Mouse (Mus musculus) cerebellum, postnatal 14 days (tissue): ENCODE data around the gene Mrc2.

Source experiments
- DNase-seq, 2 experiments: peaks; one replicate each; pipeline ENCODE4 v3.0.0; 2021; ENCODE audit warnings: mixed read lengths in 2 of 2

Gene Mrc2

GRCm38 (mm10) chr11:105352152-105352551 is 59.7 kb downstream of the Mrc2 start:
- DNase-seq, result peak in 1 of 2 experiments; percentile 19

GRCm38 (mm10) chr11:105352954-105353890 is 60.8 kb downstream of the Mrc2 start:
- peak; percentile 100 for DNase-seq

- no peak for DNase-seq
These were observed 61.4 kb downstream of the Mrc2 start for GRCm38 (mm10) chr11:105353891-105354280.

- DNase-seq, result no peak
These were observed 63.9 kb downstream of the Mrc2 start for GRCm38 (mm10) chr11:105356301-105356700.

- DNase-seq, result peak; percentile 80 to 87
These were observed 69.8 kb downstream of the Mrc2 start for GRCm38 (mm10) chr11:105362041-105362765.

- DNase-seq, result peak; percentile 91
These were observed 70.6 kb downstream of the Mrc2 start for GRCm38 (mm10) chr11:105362946-105363597.

- DNase-seq, result no peak
These were observed 71.3 kb downstream of the Mrc2 start for GRCm38 (mm10) chr11:105363598-105364385.

GRCm38 (mm10) chr11:105364386-105365065 is 72.1 kb downstream of the Mrc2 start:
- DNase-seq, result peak in 1 of 2 experiments; percentile 24

GRCm38 (mm10) chr11:105365611-105366010 is 73.2 kb downstream of the Mrc2 start:
- DNase-seq, result no peak

- DNase-seq, result no peak
These were observed 73.6 kb downstream of the Mrc2 start for GRCm38 (mm10) chr11:105366051-105366450.

- DNase-seq, result no peak
These were observed 74.7 kb downstream of the Mrc2 start for GRCm38 (mm10) chr11:105367163-105367562.

- no peak for DNase-seq
These were observed 76.4 kb downstream of the Mrc2 start for GRCm38 (mm10) chr11:105368833-105369232.

- DNase-seq, result no peak
These were observed 77.3 kb downstream of the Mrc2 start for GRCm38 (mm10) chr11:105369526-105370386.

GRCm38 (mm10) chr11:105371818-105372217 is 79.4 kb downstream of the Mrc2 start:
- DNase-seq, result no peak

- no peak for DNase-seq
These were observed 81.4 kb downstream of the Mrc2 start for GRCm38 (mm10) chr11:105373881-105374280.

- DNase-seq, result no peak
These were observed 82.2 kb downstream of the Mrc2 start for GRCm38 (mm10) chr11:105374526-105375175.

GRCm38 (mm10) chr11:105375821-105376235 is 83.4 kb downstream of the Mrc2 start:
- DNase-seq, result peak; percentile 64 to 73

GRCm38 (mm10) chr11:105385266-105385665 is 92.8 kb downstream of the Mrc2 start:
- DNase-seq, result no peak

- no peak for DNase-seq
These were observed 96.2 kb downstream of the Mrc2 start for GRCm38 (mm10) chr11:105388636-105389035.

- no peak for DNase-seq
These were observed 97.8 kb downstream of the Mrc2 start for GRCm38 (mm10) chr11:105390290-105390689.
